Mouse (Mus musculus) E14TG2a.4 (cell line): ENCODE data around the gene Trim65.

Source experiments
- CTCF ChIP-seq: conservative IDR thresholded peaks from 2 replicates; pipeline ENCODE4 v1.5.1; 2014; ENCODE audit warnings: low read length
- NANOG ChIP-seq: IDR thresholded peaks from 2 replicates; pipeline ENCODE4 v1.6.1; 2014; ENCODE audit warnings: borderline replicate concordance, low read length, mixed read lengths
- POU5F1 ChIP-seq: IDR thresholded peaks from 2 replicates; pipeline ENCODE4 v1.6.1; 2014; ENCODE audit warnings: low read length, borderline replicate concordance

GRCm38 (mm10) chr11:116078676-116079320 lies 52.1 kb downstream of the Trim65 start:
- no peak for TF ChIP-seq CTCF
- TF ChIP-seq NANOG = no peak
- no peak for TF ChIP-seq POU5F1
